Mouse (Mus musculus) olfactory bulb, adult 2 months (tissue): ENCODE measurements around the gene Dpm2. TPM values are rescaled to one million over a fixed set of nuclear protein-coding genes. Genes with fewer than 3 reads are reported as not detected.
A peak's percentile ranks its signal among the peaks of the same experiment; 100 is the strongest.

ENCODE experiments used
- H3K27ac ChIP-seq: fragments of 200-500 bp; 2 replicates; pipeline ENCODE4 v1.5.1; 2012; ENCODE audit warnings: low read depth, low read length; ENCODE audit not compliant: insufficient read depth
- H3K4me1 ChIP-seq: fragments of 200-500 bp; 2 replicates; pipeline ENCODE4 v1.6.1; 2012; ENCODE audit warnings: low read length; ENCODE audit not compliant: control insufficient read depth, insufficient read depth
- H3K4me3 ChIP-seq: fragments of 200-500 bp; 2 replicates; pipeline ENCODE4 v1.5.1; 2012; ENCODE audit warnings: mild to moderate bottlenecking, low read depth, low read length, moderate library complexity; ENCODE audit not compliant: insufficient read depth
- CTCF ChIP-seq: fragments of 200-500 bp; IDR thresholded peaks from 2 replicates; pipeline ENCODE4 v1.5.1; 2012; ENCODE audit warnings: low read depth, mild to moderate bottlenecking, low read length, moderate library complexity; ENCODE audit not compliant: insufficient read depth
- POLR2A ChIP-seq: fragments of 200-500 bp; IDR thresholded peaks from 2 replicates; pipeline ENCODE4 v1.6.1; 2012; ENCODE audit warnings: mild to moderate bottlenecking, low read depth, low read length, moderate library complexity; ENCODE audit not compliant: insufficient read depth
- WGBS: fragments of 180-500 bp; shearing (Covaris S2); methylation state at CpG from one replicate; pipeline ENCODE4 v1.1.7; 2018; 5-methylcytosine and 5-hydroxymethylcytosine counted together
- polyA plus RNA-seq: library from polyadenylated mRNA; stranded (reverse); fragments of >200 nt; gene quantifications from 2 replicates; pipeline ENCODE4 v1.2.4, GENCODE M21; 2012; ENCODE audit warnings: low replicate concordance; ENCODE audit not compliant: missing spikeins, insufficient read depth, insufficient read length

Dpm2 gene
- polyA plus RNA-seq, 1 experiment = not detected

- TF ChIP-seq CTCF = no peak
- peak; percentile 96 for TF ChIP-seq POLR2A
- under 1% methylated on average over 67 of the region's 67 CpGs for WGBS
- Histone ChIP-seq H3K4me3 (peak within 1 kb of the TSS; percentile 74), H3K4me1 (peaks cover 26% of the 10 kb centered on the region), H3K27ac (peak within 1 kb of the TSS; percentile 70)
Observed at GRCm38 (mm10) chr2:32534733-32535471, 35.8 kb upstream of the Dpm2 start, which contains the start of gene Fam102a. TSS of gene Fam102a (plus strand) at chr2:32535332.

- Histone ChIP-seq H3K4me3 (peak overlapping the region; percentile 74), H3K4me1 (peaks cover 26% of the 10 kb centered on the region), H3K27ac (peak overlapping the region; percentile 70)
- TF ChIP-seq POLR2A = no peak
- TF ChIP-seq CTCF = no peak
- under 1% methylated on average over 56 of the region's 56 CpGs for WGBS
Observed at GRCm38 (mm10) chr2:32535501-32535991, 35.1 kb upstream of the Dpm2 start.

DNA sequence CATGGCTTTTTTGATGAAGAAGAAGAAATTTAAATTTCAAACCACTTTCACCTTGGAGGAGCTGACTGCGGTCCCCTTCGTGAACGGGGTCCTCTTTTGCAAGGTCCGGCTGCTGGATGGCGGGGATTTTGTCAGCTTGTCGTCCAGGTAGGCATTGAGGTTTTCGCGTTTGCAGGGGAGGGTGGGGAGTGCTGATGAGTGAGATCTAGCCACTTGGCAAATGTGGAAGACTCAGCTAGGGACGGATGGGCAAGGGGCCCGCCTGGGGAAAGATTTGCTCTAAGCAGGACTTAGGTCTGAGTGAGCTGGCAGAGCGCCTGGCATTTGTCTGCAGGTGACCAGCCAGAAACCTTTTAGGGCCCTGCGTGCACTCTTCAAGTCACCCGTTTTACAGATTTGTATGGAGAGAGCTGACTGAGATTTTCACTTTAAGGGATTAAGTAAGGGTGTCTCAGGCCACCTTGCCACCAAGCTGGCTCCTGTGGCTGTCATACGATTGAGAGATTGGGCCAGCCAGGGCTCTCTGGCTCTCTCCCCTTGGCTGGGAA lies 34.5 kb upstream of the Dpm2 start:
- TF ChIP-seq POLR2A (0 out of 2 replicates have a peak, but pooled peaks have one; percentile 23), CTCF (no peak)
- 5% methylated on average over 14 of the region's 14 CpGs for WGBS
- Histone ChIP-seq H3K4me3 (peak overlapping the region; percentile 74), H3K27ac (peak overlapping the region; percentile 12; the same call in 1 of the 2 replicates), H3K4me1 (peaks cover 28% of the 10 kb centered on the region)

DNA sequence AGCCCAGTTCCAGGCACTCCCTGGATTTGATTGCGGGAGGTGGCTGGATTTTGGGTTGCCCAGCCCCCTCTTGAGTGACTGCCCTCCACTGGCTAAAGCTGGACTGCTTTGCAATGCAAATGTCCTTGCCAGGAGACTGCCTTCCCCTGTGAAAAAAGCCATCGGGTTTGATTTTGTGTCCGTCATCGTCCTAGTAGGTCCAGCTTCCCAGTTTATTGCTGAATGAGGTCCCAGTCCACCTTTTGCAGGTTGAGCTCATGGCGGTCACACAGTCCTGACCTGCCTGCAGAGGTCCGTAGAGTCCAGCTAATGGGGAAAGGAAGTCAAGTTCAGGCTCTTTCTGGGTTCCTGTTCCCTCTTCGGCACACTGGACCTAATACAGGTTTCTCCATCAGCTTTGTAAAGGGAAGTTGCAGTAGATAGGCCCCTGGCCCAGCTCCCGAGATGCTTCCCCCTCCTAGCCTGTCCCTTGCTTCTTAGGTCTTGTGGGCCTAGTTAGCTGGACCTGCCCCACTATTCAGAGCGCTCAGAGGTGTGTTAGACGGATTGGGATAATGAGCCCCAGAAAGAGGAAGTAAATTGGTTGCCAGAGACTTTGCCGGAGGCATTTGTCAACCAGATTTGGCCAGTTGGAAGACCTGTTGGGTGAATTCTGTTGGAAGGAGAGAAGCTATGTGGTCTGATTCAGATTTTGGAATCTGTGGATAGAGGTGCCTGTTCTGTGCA lies 33.9 kb upstream of the Dpm2 start:
- WGBS = 30% methylated on average over 11 of the region's 11 CpGs
- TF ChIP-seq POLR2A (no peak), CTCF (no peak)
- Histone ChIP-seq H3K4me1 (peaks cover 31% of the 10 kb centered on the region), H3K4me3 (peak overlapping the region; percentile 74), H3K27ac (peak overlapping the region; percentile 12; the same call in 1 of the 2 replicates)

DNA sequence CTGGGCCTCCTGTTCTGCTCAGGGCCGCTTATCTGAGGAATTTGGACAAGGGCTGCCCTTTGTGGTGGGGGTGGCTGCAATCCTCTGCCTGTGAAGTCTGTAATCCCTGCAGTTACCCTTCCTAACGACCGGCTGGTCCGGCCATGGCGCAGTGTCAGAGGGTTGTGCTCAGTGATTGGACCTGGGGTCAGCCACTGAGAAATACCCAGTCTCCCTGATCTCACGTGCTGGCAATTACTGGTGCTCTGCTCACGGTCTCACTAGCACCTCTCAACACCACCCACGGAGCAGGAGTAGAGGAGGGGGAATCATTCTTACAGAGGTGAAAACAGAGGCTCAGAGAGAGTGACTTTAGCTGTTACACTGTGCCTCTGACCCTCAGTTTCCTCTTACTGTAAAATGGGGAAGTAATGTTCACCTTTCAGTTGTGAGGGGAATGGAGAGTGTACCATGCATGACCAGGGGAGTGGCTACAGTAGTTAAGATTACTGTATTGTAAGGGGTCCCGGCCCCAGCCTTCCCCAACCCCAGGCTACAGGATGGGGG lies 33.2 kb upstream of the Dpm2 start:
- TF ChIP-seq POLR2A (no peak), CTCF (no peak)
- WGBS = 36% methylated on average over 9 of the region's 9 CpGs
- H3K27ac ChIP-seq = no peak overlapping the region
- peak overlapping the region; percentile 74 for H3K4me3 ChIP-seq
- peaks cover 31% of the 10 kb centered on the region for H3K4me1 ChIP-seq

DNA sequence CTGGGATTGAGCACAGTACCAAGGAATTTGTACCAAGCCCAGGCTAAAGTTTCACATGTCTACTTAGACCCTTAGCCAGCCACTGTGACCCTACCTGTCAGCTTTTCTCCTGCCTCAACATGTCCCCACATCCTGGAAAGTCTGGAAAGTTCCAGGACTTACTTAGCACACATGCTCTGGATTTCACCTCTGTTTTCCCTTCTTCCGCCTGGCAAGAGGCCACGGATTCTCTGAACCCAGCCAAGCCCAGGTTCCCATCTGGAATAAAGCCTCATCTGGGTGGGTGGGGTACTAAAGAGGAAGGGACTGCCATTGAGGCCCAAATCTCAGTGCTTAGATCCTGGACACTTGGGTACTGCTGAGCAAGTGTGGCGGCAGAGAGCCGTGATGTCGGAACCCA lies 32.7 kb upstream of the Dpm2 start:
- TF ChIP-seq POLR2A (no peak), CTCF (no peak)
- peaks cover 31% of the 10 kb centered on the region for H3K4me1 ChIP-seq
- no peak overlapping the region for H3K27ac ChIP-seq
- peak overlapping the region; percentile 6; the same call in 1 of the 2 replicates for H3K4me3 ChIP-seq
- WGBS = 71% methylated on average over 5 of the region's 5 CpGs

DNA sequence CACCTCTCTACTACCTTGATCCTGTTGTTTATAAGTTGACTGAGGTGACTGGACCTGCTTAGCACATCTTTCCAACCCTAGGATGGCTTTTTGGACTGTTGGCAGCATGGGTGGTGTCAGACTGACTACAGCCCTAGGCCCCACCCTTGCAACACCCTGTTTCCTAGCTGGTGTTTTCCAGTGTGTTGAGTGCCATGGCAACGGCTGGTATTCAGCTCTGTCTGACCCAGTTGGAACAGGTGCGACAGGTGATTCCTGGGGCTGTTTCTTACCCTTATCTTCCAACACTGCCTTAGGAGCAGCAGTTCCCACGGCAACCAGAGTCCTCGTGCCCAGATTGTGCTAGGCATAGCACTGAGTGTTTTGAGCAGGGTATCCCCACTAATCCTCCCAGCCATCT lies 32.2 kb upstream of the Dpm2 start:
- TF ChIP-seq CTCF (no peak), POLR2A (no peak)
- Histone ChIP-seq H3K27ac (no peak overlapping the region), H3K4me1 (peaks cover 31% of the 10 kb centered on the region), H3K4me3 (no peak overlapping the region; the same call in 1 of the 2 replicates)
- 43% methylated on average over 4 of the region's 4 CpGs for WGBS

DNA sequence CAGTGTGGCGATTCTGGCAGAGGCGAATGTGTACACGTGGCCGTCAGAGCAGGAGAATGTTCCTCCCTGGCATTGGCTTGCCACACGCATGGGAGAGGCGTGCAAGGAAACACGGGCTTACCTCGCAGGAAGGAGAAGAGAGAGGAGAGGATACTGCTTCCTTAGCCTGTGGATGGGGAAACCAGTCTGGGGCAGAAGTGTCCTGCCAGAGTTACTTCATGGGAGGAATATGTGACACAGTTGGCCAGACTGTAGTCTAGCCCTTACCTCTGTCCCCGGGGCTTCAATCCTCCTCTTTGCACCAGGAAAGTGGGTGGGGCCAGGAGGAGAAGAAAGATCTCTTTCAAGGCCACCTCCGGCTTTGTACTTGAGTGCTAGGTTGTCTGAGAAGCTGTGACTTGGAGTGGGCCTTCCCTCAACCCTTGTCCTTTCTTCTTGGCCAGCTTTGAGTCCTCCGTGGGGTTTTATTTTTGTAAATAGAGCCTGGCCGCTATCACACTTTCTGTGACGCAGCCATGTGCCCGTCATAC lies 31.1 kb upstream of the Dpm2 start:
- TF ChIP-seq CTCF (no peak), POLR2A (no peak)
- no peak overlapping the region for H3K27ac ChIP-seq
- no peak overlapping the region for H3K4me3 ChIP-seq
- 74% methylated on average over 14 of the region's 14 CpGs for WGBS
- peaks cover 29% of the 10 kb centered on the region for H3K4me1 ChIP-seq
